ENCODE assay signal across 14 mouse cellular contexts in the genomic region with DNA sequence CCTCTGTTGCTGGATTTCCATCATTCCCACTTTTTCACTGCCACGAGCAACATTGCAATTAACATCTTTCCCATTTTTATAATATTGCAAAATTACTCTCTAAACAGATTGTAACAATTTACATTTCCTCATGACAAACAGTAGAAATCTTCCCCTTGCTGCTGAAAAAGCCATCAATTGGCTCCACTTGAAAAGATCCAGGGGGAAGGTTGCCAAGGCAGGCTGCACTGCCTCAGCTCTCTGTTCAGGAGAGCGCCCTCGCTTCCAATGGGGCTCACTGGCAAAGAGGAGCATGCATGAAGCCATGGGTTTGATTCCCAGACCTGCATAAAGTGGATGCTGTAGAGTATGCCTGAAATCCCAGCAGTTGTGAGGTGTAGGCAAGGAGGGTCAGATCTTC.
"Had no signal": no experiment of that assay in that cellular context is flagged by ENCODE, and none has a peak within 500 bp of the region (broad histone marks: within the 10 kb centered on the region; RNA-seq: fewer than 3 reads in every experiment).

No protein-coding gene starts in this region.

- H3K9ac ChIP-seq: limb, embryonic 13.5 days; liver, embryonic 14.5 days; midbrain, embryonic 12.5 days; neural tube, embryonic 13.5 days had no signal

- H3K4me3 ChIP-seq: limb, embryonic 13.5 days; midbrain, embryonic 12.5 days; neural tube, embryonic 13.5 days had no signal

- H3K27me3 ChIP-seq: neural tube, embryonic 13.5 days had no signal

- H3K4me2 ChIP-seq: limb, embryonic 13.5 days; midbrain, embryonic 12.5 days; neural tube, embryonic 13.5 days had no signal

- DNase-seq: kidney, adult 8-10 months; kidney, postnatal 25 days; left cerebral cortex, postnatal 4 days; lung, adult 18-20 months; retina, postnatal 1 day; right cerebral cortex, postnatal 25 days; spleen, adult 18-20 months; thymus, postnatal 4 days had no signal

- H3K36me3 ChIP-seq: limb, embryonic 13.5 days; midbrain, embryonic 12.5 days; neural tube, embryonic 13.5 days had no signal

- ATAC-seq: intestine, postnatal 0 days; midbrain, embryonic 16.5 days had no signal

- H3K9me3 ChIP-seq: limb, embryonic 13.5 days; midbrain, embryonic 12.5 days; neural tube, embryonic 13.5 days had no signal

- H3K4me1 ChIP-seq: limb, embryonic 13.5 days had no signal

- H3K27ac ChIP-seq: limb, embryonic 13.5 days; liver, embryonic 14.5 days; midbrain, embryonic 12.5 days; neural tube, embryonic 13.5 days had no signal
